Mouse (Mus musculus) forebrain, postnatal 0 days (tissue): ENCODE measurements at regions not wholly inside any gene's neighbourhood (a gene's known extent, or its start where the extent isn't known, plus 50 kb on each side); places are given as distances from the start of the nearest gene placed in this dataset.

Source experiments
- ATAC-seq: fragments of 200-750 bp; cut with Nextera tagmentation; 2 replicates; pipeline ENCODE4 v1.8.0; 2017; ENCODE audit warnings: mild to moderate bottlenecking, moderate library complexity
- DNase-seq: peaks from one replicate; pipeline ENCODE4 v3.0.0-alpha.2; 2015
- H3K27ac ChIP-seq: fragments of 300-500 bp; sonication (generic); 2 replicates; pipeline ENCODE4 v1.5.1; 2014; ENCODE audit warnings: low read depth, mild to moderate bottlenecking, antibody characterized with exemption, low read length, moderate library complexity, mixed read lengths
- H3K27me3 ChIP-seq: fragments of 300-500 bp; sonication (generic); 2 replicates; pipeline ENCODE4 v1.6.1; 2014; ENCODE audit warnings: mild to moderate bottlenecking, low read length, mixed read lengths; ENCODE audit not compliant: insufficient read depth
- H3K36me3 ChIP-seq: fragments of 300-500 bp; sonication (generic); 2 replicates; pipeline ENCODE4 v1.6.1; 2014; ENCODE audit warnings: mild to moderate bottlenecking, moderate library complexity; ENCODE audit not compliant: insufficient read depth
- H3K4me1 ChIP-seq: fragments of 300-500 bp; sonication (generic); 2 replicates; pipeline ENCODE4 v1.6.1; 2014; ENCODE audit warnings: antibody characterized with exemption; ENCODE audit not compliant: insufficient read depth
- H3K4me2 ChIP-seq: fragments of 300-500 bp; sonication (generic); 2 replicates; pipeline ENCODE4 v1.6.1; 2014; ENCODE audit warnings: low read depth, mild to moderate bottlenecking, moderate library complexity
- H3K4me3 ChIP-seq: fragments of 300-500 bp; sonication (generic); 2 replicates; pipeline ENCODE4 v1.5.1; 2014; ENCODE audit warnings: low read depth, low read length, mixed read lengths
- H3K9ac ChIP-seq: fragments of 300-500 bp; sonication (generic); 2 replicates; pipeline ENCODE4 v1.6.1; 2014; ENCODE audit warnings: mild to moderate bottlenecking
- H3K9me3 ChIP-seq: fragments of 300-500 bp; sonication (generic); 2 replicates; pipeline ENCODE4 v1.6.1; 2016; ENCODE audit warnings: low read length
- CTCF ChIP-seq: sonication (generic); IDR thresholded peaks from 2 replicates; pipeline ENCODE4 v1.5.1; 2016; ENCODE audit warnings: antibody characterized with exemption, control low read depth, low read depth
- WGBS: fragments of 180-500 bp; shearing (Covaris S2); extraction: QIAGEN DNeasy Blood & Tissue Kit; methylation state at CpG from one replicate; pipeline ENCODE4 v1.1.7; 2014; 5-methylcytosine and 5-hydroxymethylcytosine counted together

DNA sequence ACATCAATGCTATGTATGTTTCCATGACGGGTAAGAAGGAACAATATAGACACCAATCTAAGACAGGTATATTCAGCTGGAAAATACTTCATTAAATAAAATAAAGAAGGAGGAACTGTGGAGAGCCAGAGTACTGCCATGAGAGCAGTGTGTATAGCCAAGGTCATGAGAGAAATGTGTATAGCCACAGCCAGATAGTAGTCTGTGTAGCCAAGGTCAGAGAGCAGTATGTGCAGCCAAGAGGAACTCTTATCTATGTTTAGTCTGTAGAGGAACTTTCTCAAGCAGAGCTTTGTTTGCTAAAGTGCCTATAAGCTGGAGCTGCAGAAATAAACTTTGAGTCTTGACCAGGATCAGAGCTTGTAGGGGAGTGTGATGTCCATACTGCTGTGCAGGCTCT, 75.4 kb downstream of the Rgs18 start:
- Histone ChIP-seq H3K4me3 (no peak overlapping the region), H3K27ac (no peak overlapping the region), H3K36me3 (no peaks in the 10 kb centered on the region), H3K27me3 (no peaks in the 10 kb centered on the region), H3K4me1 (no peaks in the 10 kb centered on the region), H3K9ac (no peak overlapping the region), H3K4me2 (no peak overlapping the region), H3K9me3 (no peaks in the 10 kb centered on the region)
- WGBS, result 85% methylated on average over 1 of the region's 1 CpGs
- no peak for DNase-seq
- ATAC-seq, result no peak
- no peak for TF ChIP-seq CTCF

DNA sequence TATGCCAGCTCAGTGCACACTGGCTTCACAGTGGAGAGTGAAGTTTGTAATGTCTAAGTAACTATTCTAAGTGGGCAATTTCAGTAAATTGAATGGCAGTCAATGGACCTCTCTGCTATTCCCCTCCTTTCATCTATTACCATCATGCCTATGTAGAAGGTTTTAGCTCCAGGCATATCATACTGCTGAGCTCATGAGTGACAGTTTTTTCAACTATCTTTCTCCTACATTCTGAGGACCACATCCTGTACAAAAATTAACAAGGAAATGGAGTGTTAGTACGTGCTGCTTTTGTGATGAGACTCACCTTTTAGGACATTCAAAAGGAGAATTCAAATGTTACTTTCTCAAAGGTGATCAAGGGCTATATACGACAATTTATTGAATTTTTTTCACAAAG, 80.0 kb downstream of the Rgs18 start:
- DNase-seq, result no peak
- WGBS, result 83% methylated on average over 2 of the region's 2 CpGs

DNA sequence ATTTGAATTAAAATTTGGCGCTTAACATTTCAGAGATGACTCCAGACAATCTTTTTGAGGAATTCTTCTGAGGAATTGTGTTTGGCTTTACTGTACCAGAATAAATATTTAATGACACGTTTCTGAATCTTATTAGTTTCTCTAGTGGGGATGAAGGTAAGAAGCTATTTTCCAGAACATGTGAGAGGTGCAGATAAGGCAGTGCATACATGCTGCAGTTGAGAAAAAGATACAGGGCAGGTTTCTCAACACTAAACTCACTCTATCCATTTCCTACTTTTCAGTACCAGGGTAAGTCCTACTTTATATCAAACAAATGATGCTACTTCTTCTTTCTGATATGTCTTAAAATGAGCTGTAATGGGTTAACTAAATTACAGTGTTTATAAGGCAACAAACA, 84.9 kb downstream of the Rgs18 start:
- H3K36me3 ChIP-seq, result no peaks in the 10 kb centered on the region
- H3K4me2 ChIP-seq, result no peak overlapping the region
- no peaks in the 10 kb centered on the region for H3K4me1 ChIP-seq
- WGBS, result 71% methylated on average over 2 of the region's 2 CpGs
- H3K27ac ChIP-seq, result no peak overlapping the region
- no peaks in the 10 kb centered on the region for H3K9me3 ChIP-seq
- DNase-seq (no peak), ATAC-seq (no peak)
- H3K4me3 ChIP-seq, result no peak overlapping the region
- H3K9ac ChIP-seq, result no peak overlapping the region
- no peak for TF ChIP-seq CTCF
- no peaks in the 10 kb centered on the region for H3K27me3 ChIP-seq

More for the DNA sequence above, 80.0 kb downstream of the Rgs18 start:
- no peaks in the 10 kb centered on the region for H3K36me3 ChIP-seq
- no peak for ATAC-seq
- no peak overlapping the region for H3K4me3 ChIP-seq
- no peak for TF ChIP-seq CTCF
- H3K9ac ChIP-seq, result no peak overlapping the region
- no peaks in the 10 kb centered on the region for H3K27me3 ChIP-seq
- H3K9me3 ChIP-seq, result no peaks in the 10 kb centered on the region
- no peaks in the 10 kb centered on the region for H3K4me1 ChIP-seq
- no peak overlapping the region for H3K4me2 ChIP-seq
- no peak overlapping the region for H3K27ac ChIP-seq

DNA sequence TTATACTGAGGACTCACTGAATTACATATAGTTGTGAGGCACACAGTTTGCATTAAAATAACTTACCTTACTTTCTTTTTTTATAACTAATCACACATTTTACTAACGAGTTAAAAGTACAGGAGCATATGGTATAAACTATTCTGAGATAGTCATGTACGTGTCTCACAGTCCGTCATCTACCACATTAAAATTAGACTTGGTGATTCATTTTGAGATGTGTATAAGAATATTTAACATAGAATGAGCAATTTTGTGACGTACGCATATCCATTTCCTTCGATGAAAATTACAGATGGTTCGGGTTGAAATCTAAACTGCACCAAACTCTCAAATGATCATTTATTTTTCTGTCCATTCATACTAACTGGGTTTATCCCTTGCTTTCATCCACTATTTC, 93.1 kb downstream of the Rgs18 start:
- no peak overlapping the region for H3K9ac ChIP-seq
- H3K4me3 ChIP-seq, result no peak overlapping the region
- no peaks in the 10 kb centered on the region for H3K27me3 ChIP-seq
- no peak overlapping the region for H3K4me2 ChIP-seq
- no peak for TF ChIP-seq CTCF
- H3K9me3 ChIP-seq, result no peaks in the 10 kb centered on the region
- DNase-seq (no peak), ATAC-seq (no peak)
- no peak overlapping the region for H3K27ac ChIP-seq
- WGBS, result 76% methylated on average over 7 of the region's 7 CpGs
- no peaks in the 10 kb centered on the region for H3K36me3 ChIP-seq
- H3K4me1 ChIP-seq, result no peaks in the 10 kb centered on the region

DNA sequence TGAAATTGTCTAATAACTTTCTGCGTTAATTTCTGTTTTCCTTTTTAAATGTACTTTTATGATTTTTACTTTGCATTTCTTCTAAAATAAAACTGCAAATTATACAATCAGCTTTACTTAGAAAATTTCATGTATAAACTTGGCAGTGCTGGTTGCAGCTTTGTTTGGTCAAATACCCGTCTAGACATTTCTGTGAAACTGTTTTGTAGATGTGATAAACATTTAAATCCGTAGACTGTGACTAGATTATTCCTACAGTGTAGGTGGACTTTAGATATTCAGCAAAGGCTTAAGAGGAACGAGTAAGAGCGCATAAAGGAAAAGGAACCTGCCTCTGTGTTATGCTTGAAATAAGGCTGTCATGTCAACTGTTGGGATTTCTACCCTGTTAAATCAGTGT, 100.0 kb upstream of the Rgs21 start:
- TF ChIP-seq CTCF, result no peak
- Histone ChIP-seq H3K4me2 (no peak overlapping the region), H3K27me3 (no peaks in the 10 kb centered on the region), H3K27ac (no peak overlapping the region), H3K4me3 (no peak overlapping the region), H3K4me1 (no peaks in the 10 kb centered on the region), H3K9me3 (no peaks in the 10 kb centered on the region), H3K9ac (no peak overlapping the region), H3K36me3 (no peaks in the 10 kb centered on the region)
- WGBS, result 78% methylated on average over 5 of the region's 5 CpGs
- no peak for DNase-seq
- no peak for ATAC-seq

DNA sequence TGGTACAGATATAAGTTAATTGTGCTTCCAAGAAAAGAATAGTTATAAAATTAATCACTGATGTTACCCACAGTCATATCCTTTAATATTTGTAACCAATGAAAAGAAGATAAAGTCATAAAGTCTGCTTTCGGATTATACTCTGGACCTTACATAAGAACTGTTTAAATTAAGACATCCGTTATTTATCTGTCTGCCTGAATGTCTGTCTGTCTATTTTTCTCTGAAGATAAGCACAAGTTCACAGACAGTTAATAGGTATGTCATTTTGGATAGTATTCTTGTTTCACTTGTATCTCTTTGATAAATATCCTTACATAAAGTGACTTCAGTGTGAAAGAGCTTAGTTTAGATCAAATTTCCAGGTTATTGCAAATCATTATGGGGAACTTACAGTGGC, 88.8 kb upstream of the Rgs21 start:
- DNase-seq (no peak), ATAC-seq (no peak)
- Histone ChIP-seq H3K9ac (no peak overlapping the region), H3K4me2 (no peak overlapping the region), H3K27ac (no peak overlapping the region), H3K27me3 (no peaks in the 10 kb centered on the region), H3K9me3 (no peaks in the 10 kb centered on the region), H3K4me3 (no peak overlapping the region), H3K36me3 (no peaks in the 10 kb centered on the region), H3K4me1 (no peaks in the 10 kb centered on the region)
- no peak for TF ChIP-seq CTCF
- 94% methylated on average over 2 of the region's 2 CpGs for WGBS

DNA sequence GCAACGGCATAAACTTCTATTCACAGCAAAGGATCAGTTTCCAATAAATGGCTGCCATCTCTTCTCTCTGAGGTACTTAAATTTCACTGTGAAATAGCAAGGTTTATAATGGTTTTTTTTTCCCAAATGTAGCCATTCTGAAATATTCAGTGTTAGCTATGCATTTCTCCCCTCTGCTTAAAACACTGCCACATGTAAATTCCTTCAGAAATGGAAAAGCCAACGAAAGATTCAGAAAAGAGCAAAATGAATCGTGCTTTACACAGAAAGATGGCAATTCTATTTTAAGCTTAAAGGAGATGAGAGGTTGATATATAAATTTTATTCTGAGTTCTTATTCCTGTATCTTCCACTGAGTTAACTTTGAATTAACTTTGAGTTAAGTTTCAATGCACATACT, 59.0 kb upstream of the Rgs21 start:
- 69% methylated on average over 3 of the region's 3 CpGs for WGBS
- no peak; the same call in 1 of the 2 replicates for ATAC-seq

More for the DNA sequence above, 59.0 kb upstream of the Rgs21 start:
- no peaks in the 10 kb centered on the region for H3K9me3 ChIP-seq
- peak; percentile 3 for DNase-seq
- no peak overlapping the region for H3K4me2 ChIP-seq
- H3K4me3 ChIP-seq, result no peak overlapping the region
- no peaks in the 10 kb centered on the region for H3K4me1 ChIP-seq
- H3K9ac ChIP-seq, result no peak overlapping the region
- H3K36me3 ChIP-seq, result no peaks in the 10 kb centered on the region
- H3K27ac ChIP-seq, result no peak overlapping the region
- H3K27me3 ChIP-seq, result no peaks in the 10 kb centered on the region
- TF ChIP-seq CTCF, result no peak
